Mouse (Mus musculus) stomach, embryonic 16.5 days (tissue): Measurements from ENCODE around the gene Cox7a2l. TPM values are rescaled to one million over a fixed set of nuclear protein-coding genes. Genes with fewer than 3 reads are reported as not detected.

Source experiments
- ATAC-seq: fragments of 200-750 bp; cut with Nextera tagmentation; 2 replicates; pipeline ENCODE4 v1.8.0; 2017; ENCODE audit warnings: moderate number of reproducible peaks, moderate TSS enrichment; ENCODE audit not compliant: insufficient read depth, low FRiP score
- H3K27ac ChIP-seq: fragments of 300-500 bp; sonication (generic); 2 replicates; pipeline ENCODE4 v1.5.1; 2014; ENCODE audit warnings: low read length
- H3K27me3 ChIP-seq: fragments of 300-500 bp; sonication (generic); 2 replicates; pipeline ENCODE4 v1.6.1; 2014; ENCODE audit warnings: low read length, control low read depth, mixed read lengths; ENCODE audit not compliant: control insufficient read depth, insufficient read depth
- H3K36me3 ChIP-seq: fragments of 300-500 bp; sonication (generic); 2 replicates; pipeline ENCODE4 v1.6.1; 2014; ENCODE audit warnings: low read length; ENCODE audit not compliant: control insufficient read depth, insufficient read depth
- H3K4me1 ChIP-seq: fragments of 300-500 bp; sonication (generic); 2 replicates; pipeline ENCODE4 v1.6.1; 2014; ENCODE audit warnings: low read length, control low read depth, mixed read lengths; ENCODE audit not compliant: control insufficient read depth, insufficient read depth
- H3K4me2 ChIP-seq: fragments of 300-500 bp; sonication (generic); 2 replicates; pipeline ENCODE4 v1.6.1; 2014; ENCODE audit warnings: low read depth, low read length, mixed read lengths
- H3K4me3 ChIP-seq: fragments of 300-500 bp; sonication (generic); replicated peaks from 2 replicates; pipeline ENCODE4 v1.5.1; 2014; ENCODE audit warnings: mild to moderate bottlenecking, low read length
- H3K9ac ChIP-seq: fragments of 300-500 bp; sonication (generic); 2 replicates; pipeline ENCODE4 v1.6.1; 2014; ENCODE audit warnings: low read length
- H3K9me3 ChIP-seq: fragments of 300-500 bp; sonication (generic); replicated peaks from 2 replicates; pipeline ENCODE4 v1.6.1; 2016; ENCODE audit warnings: low read length, control low read depth; ENCODE audit not compliant: control insufficient read depth
- WGBS: fragments of 180-500 bp; shearing (Covaris S2); extraction: QIAGEN DNeasy Blood & Tissue Kit; methylation state at CpG from one replicate; pipeline ENCODE4 v1.1.7; 2014; 5-methylcytosine and 5-hydroxymethylcytosine counted together
- polyA plus RNA-seq: library from polyadenylated mRNA; unstranded; fragments of >200 nt; fragmentation: Nextera tagmentation; extraction: Ambion mirVana; gene quantifications from 2 replicates; pipeline ENCODE4 v1.2.1, GENCODE M21; 2015

Gene Cox7a2l
- polyA plus RNA-seq, 1 experiment from 2014 or later = 166 TPM

DNA sequence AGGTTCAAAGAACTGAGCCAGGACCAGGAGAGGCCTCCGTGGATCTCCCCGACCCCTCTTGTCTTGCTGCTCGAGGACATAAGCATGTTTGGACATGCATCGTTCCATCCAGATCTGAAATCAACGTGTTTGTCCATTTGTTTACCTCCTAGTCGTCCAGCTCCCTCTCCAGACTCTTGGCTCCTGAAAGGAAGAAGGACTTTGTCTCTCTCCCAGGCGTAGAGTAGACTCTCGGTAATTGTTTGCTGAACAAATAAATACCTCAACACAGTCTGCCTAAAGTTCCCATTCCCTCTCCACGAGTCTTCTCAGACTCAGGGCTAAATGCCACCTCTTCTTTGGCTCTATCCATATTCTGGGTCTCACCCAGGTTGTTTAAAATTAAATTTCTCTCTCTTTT, 16.0 kb upstream of the Cox7a2l start:
- Histone ChIP-seq H3K27me3 (no peaks in the 10 kb centered on the region), H3K36me3 (no peaks in the 10 kb centered on the region), H3K27ac (no peak overlapping the region), H3K4me2 (no peak overlapping the region), H3K4me1 (peaks cover under 1% of the 10 kb centered on the region), H3K9ac (no peak overlapping the region), H3K4me3 (no peak overlapping the region), H3K9me3 (no peaks in the 10 kb centered on the region; the same call in 1 of the 2 replicates)
- ATAC-seq = no peak
- WGBS = 48% methylated on average over 9 of the region's 9 CpGs

DNA sequence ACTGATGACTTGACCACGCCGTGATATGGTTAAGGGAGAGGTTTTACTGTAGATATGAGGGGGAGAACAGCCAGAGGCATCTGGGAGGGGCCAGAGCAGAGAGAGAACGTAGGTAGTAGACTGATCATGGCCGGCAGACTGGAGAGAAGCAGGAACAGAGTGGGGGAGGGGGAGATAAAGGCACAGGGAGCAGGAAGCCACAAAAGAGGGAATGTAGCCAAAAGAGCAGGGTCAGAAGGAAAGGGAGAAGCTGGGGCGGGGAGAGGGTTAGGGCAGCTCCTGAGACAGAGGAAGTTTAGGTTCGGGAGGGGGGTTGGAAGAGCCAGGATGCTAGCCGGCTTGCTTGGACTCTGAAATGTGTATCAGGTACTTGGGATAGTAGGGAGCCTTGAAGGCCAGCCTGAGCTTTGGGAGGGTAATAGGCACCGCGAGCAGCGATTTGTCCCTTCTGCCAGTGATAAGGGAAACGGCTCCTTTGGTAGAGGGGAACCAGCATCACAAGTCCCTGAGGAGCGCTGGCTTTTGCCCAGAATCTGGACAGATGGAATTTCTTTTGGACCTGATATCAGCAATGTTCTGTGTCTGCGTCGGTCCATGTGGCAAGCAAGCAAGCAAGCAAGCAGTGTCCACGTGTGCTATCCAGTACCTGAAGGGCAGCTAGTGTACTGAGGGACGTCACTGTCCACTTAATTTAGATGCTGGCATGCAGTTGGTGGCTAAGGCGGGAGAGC, 10.7 kb upstream of the Cox7a2l start:
- 21% methylated on average over 17 of the region's 17 CpGs for WGBS
- peak overlapping the region; percentile 18 for H3K4me3 ChIP-seq
- peaks cover 19% of the 10 kb centered on the region for H3K4me1 ChIP-seq
- peak overlapping the region; percentile 18; the same call in 1 of the 2 replicates for H3K27ac ChIP-seq
- peak overlapping the region; percentile 50 for H3K9ac ChIP-seq
- peak; percentile 60; the same call in 1 of the 2 replicates for ATAC-seq
- H3K36me3 ChIP-seq = no peaks in the 10 kb centered on the region
- peak overlapping the region; percentile 45 for H3K4me2 ChIP-seq
- H3K27me3 ChIP-seq = no peaks in the 10 kb centered on the region
- H3K9me3 ChIP-seq = no peaks in the 10 kb centered on the region

DNA sequence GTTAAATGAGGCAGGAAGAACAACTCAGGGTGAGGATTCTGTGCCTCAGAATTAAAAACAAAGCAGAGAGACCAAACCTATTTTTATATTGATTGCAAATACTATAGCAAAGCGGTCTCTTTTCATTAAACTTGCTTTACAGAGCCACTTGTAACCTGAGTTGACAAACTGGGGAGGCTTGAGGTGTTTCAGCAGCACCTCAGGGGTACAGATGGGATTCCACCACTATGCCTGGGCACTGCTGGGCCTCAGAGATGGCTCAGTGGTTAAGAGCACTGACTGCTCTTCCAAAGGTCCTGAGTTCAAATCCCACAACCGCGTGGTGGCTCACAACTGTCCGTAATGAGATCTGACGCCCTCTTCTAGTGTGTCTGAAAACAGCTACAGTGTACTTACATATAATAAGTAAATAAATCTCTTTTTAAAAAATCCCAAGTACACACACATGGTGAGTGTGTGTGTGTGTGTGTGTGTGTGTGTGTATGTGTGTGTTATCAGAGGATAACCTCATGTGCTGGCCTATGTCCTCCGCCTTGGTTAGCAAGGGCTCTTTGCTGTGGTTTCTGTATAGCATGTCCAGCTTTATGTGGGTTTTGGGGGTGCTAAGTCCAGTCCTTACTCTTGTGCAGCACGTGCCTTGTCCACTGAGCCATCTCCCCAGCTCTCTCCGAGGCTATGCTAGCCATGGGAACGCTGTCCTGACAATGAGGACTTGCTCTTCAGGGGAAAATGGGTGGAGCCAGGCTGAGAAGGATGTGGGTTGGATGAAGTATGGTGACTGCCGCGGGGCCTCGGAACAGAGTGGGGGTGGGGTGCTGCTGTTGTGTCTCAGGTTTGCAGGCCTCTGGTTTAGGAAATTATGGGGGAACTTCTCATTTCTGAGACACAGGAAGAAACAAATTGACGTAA, 9.7 kb upstream of the Cox7a2l start:
- ATAC-seq = peak; percentile 68
- peak overlapping the region; percentile 45 for H3K4me2 ChIP-seq
- no peaks in the 10 kb centered on the region for H3K27me3 ChIP-seq
- H3K36me3 ChIP-seq = no peaks in the 10 kb centered on the region
- peaks cover 19% of the 10 kb centered on the region for H3K4me1 ChIP-seq
- H3K4me3 ChIP-seq = peak overlapping the region; percentile 18
- H3K9ac ChIP-seq = peak overlapping the region; percentile 50
- no peaks in the 10 kb centered on the region for H3K9me3 ChIP-seq
- 35% methylated on average over 13 of the region's 13 CpGs for WGBS
- H3K27ac ChIP-seq = peak overlapping the region; percentile 22; the same call in 1 of the 2 replicates

DNA sequence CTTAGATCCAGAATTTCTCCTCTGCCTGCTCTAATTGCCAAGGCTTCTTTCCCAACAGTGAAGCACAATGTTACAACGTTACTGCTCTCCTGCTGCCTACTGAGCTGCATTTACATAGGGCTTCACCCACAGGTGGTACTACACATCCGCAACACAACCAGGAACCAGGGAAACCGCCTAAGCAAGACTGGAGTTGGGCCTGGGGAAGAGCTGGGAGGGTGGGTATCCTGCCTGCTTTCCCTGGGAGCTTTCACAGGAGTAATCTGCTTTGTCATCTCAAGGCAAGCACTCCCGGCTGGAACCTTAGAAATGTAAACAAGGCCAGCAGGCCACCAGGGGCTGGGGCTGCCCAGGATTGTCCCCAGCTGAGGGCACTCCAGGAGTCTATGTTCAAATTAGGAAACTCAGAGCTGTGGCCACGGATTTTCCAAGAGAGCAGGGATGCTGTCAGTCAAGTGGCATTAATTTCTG, 9.0 kb upstream of the Cox7a2l start:
- Histone ChIP-seq H3K4me1 (peaks cover 19% of the 10 kb centered on the region), H3K27ac (peak overlapping the region; percentile 22; the same call in 1 of the 2 replicates), H3K9ac (peak overlapping the region; percentile 21; the same call in 1 of the 2 replicates)

DNA sequence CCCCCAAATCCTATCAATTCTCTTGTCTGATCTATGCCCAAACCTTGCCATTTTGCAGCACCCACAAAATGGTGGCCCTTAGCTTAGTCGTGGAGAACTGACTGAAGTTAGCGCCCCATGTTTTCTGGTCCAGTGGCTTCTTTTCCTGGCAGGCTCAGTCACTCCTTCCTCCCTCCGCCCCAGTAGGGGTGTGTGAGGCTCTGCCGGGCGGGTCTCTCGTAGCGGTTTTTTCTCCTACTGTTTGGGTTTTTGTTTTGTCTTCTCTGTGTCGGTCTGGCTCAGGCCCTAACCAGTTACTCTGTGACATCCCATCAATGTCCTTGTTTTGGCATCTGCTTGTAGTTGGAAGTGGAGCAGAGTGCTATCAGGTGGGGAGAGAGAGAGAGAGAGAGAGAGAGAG, 8.5 kb upstream of the Cox7a2l start:
- Histone ChIP-seq H3K27ac (no peak overlapping the region), H3K36me3 (no peaks in the 10 kb centered on the region), H3K4me1 (peaks cover 19% of the 10 kb centered on the region), H3K27me3 (no peaks in the 10 kb centered on the region), H3K9me3 (no peaks in the 10 kb centered on the region), H3K9ac (no peak overlapping the region), H3K4me2 (no peak overlapping the region), H3K4me3 (no peak overlapping the region)
- no peak for ATAC-seq
- WGBS = 13% methylated on average over 8 of the region's 8 CpGs

More for the DNA sequence above, 9.0 kb upstream of the Cox7a2l start:
- H3K9me3 ChIP-seq = no peaks in the 10 kb centered on the region
- H3K36me3 ChIP-seq = no peaks in the 10 kb centered on the region
- no peak overlapping the region for H3K4me3 ChIP-seq
- no peak for ATAC-seq
- 22% methylated on average over 5 of the region's 5 CpGs for WGBS
- H3K27me3 ChIP-seq = no peaks in the 10 kb centered on the region
- H3K4me2 ChIP-seq = no peak overlapping the region

DNA sequence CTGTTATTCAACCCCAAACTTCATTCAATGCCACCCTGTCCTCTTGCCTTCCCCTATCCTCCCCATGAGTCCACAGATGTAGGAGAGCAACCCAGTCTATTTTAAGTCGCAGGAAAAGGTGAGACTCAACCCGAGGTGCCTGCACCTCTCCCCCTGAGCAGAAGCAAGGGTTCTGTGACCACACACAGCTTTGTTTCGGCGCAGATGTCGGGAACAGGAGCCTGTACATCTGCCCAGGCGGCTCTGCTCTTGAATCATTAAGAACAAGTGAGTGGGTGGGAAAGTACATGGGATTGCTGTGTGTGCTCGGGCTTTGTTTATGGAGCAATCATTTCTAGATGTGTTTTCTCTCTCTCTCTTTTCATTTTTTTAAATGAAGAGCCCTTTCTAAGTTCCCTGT, 7.6 kb upstream of the Cox7a2l start:
- no peak overlapping the region for H3K4me2 ChIP-seq
- no peaks in the 10 kb centered on the region for H3K36me3 ChIP-seq
- ATAC-seq = no peak
- H3K9ac ChIP-seq = no peak overlapping the region
- H3K9me3 ChIP-seq = no peaks in the 10 kb centered on the region
- H3K27ac ChIP-seq = no peak overlapping the region
- 52% methylated on average over 7 of the region's 7 CpGs for WGBS
- H3K4me1 ChIP-seq = peaks cover 19% of the 10 kb centered on the region
- no peaks in the 10 kb centered on the region for H3K27me3 ChIP-seq
- no peak overlapping the region for H3K4me3 ChIP-seq

DNA sequence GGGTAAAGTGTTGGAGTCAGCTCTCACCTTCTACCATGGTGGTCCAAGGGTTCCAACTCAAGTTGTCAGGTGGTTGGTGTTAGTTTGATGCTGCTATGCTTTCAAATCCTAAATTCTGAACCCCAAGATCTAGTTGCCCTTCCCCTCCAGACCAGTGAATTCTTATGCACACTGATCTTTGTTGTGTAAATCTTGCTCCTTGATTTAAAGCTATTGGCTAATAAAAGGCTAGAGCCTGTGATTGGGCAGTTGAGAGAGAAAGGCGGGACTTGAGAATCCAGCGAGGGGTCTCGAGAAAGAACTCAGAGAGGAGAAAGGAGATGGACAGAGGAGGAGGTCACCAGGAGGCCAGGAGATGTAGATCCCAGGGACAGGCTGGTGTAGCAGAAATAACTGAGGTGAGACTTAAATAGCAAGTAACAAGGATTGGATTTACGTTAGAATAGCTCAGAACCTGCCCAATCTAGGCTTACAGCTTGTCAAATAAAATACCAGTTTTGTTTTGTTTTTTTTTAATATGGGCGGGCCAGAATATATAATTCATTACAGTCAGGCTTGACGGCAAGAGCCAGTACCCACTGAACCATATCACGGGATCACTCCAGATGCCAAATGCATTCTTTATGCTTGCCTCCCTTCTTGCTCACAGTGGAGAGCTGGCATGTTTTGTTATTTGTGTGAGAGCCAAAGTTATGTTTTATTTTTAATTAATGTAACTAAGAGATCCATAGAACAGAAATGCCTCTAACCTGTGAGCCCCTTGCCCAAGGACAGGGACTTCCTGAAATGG, 5.7 kb upstream of the Cox7a2l start:
- Histone ChIP-seq H3K36me3 (no peaks in the 10 kb centered on the region), H3K9me3 (no peaks in the 10 kb centered on the region), H3K4me3 (no peak overlapping the region), H3K9ac (no peak overlapping the region), H3K4me2 (no peak overlapping the region), H3K27me3 (no peaks in the 10 kb centered on the region), H3K27ac (no peak overlapping the region), H3K4me1 (peaks cover 15% of the 10 kb centered on the region)
- 68% methylated on average over 7 of the region's 7 CpGs for WGBS
- no peak for ATAC-seq

DNA sequence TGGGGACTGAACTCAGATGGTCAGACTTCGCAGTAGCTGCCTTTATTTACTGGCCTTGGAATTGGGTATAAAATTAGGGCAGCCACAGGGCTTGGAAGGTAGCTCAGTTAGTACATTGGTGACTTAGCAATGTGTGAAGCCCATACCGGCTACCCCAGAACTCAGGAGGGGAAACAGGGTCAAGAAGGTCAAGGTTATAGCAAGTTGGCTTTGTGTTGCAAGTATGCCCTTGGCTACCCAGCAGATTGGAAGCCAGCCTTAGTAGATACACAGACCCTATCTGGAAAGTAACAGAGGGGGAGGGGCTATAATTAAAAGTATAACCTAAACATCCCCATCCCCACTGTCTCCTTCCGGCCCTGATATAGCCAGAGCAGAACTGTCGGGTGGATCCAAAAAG, 4.8 kb upstream of the Cox7a2l start:
- no peak overlapping the region for H3K9ac ChIP-seq
- no peak overlapping the region for H3K27ac ChIP-seq
- H3K27me3 ChIP-seq = no peaks in the 10 kb centered on the region
- H3K9me3 ChIP-seq = no peaks in the 10 kb centered on the region
- no peak overlapping the region for H3K4me2 ChIP-seq
- ATAC-seq = no peak
- H3K36me3 ChIP-seq = no peaks in the 10 kb centered on the region
- 82% methylated on average over 4 of the region's 4 CpGs for WGBS
- peaks cover 6% of the 10 kb centered on the region for H3K4me1 ChIP-seq
- no peak overlapping the region for H3K4me3 ChIP-seq
